Mouse (Mus musculus) liver, embryonic 14.5 days (tissue): Measurements from ENCODE around the gene Stmn1. TPM values are rescaled to one million over a fixed set of nuclear protein-coding genes. Genes with fewer than 3 reads are reported as not detected.
"Not testable (repeated sequence)": the region's sequence is repeated elsewhere in the genome, so short reads cannot be mapped to it uniquely, and the experiment has no call there.

Experiments used
- ATAC-seq: fragments of 200-750 bp; cut with Nextera tagmentation; 2 replicates; pipeline ENCODE4 v1.8.0; 2017; ENCODE audit warnings: moderate number of reproducible peaks, mild to moderate bottlenecking, moderate library complexity; ENCODE audit not compliant: insufficient read depth
- DNase-seq, 3 experiments: peaks; one replicate each; pipeline ENCODE4 v3.0.0-alpha.2; 2012 to 2013; ENCODE audit warnings: low read depth in 3 of 3, low spot score in 3 of 3
- H3K27ac ChIP-seq: fragments of 300-500 bp; sonication (generic); 2 replicates; pipeline ENCODE4 v1.5.1; 2014; ENCODE audit warnings: moderate library complexity, mild to moderate bottlenecking, control low read depth, inconsistent platforms
- H3K27me3 ChIP-seq: fragments of 300-500 bp; sonication (generic); 2 replicates; pipeline ENCODE4 v1.6.1; 2014; ENCODE audit warnings: mild to moderate bottlenecking, low read length, moderate library complexity; ENCODE audit not compliant: control insufficient read depth, insufficient read depth
- H3K36me3 ChIP-seq: fragments of 300-500 bp; sonication (generic); replicated peaks from 2 replicates; pipeline ENCODE4 v1.6.1; 2014; ENCODE audit warnings: low read depth; ENCODE audit not compliant: control insufficient read depth, insufficient read depth
- H3K4me1 ChIP-seq, 2 experiments: fragments of 200-500 bp in 1 of 2; fragments of 300-500 bp in 1 of 2; sonication (generic) in 1 of 2; replicated peaks; 2 replicates each; pipeline ENCODE4 v1.6.1; 2012 to 2014; ENCODE audit warnings: antibody characterized with exemption in 1 of 2, inconsistent platforms in 1 of 2, low read length in 1 of 2; ENCODE audit not compliant: control insufficient read depth in 2 of 2, insufficient read depth in 2 of 2
- H3K4me2 ChIP-seq: fragments of 300-500 bp; sonication (generic); 2 replicates; pipeline ENCODE4 v1.6.1; 2014; ENCODE audit warnings: low read depth, mild to moderate bottlenecking, control low read depth, moderate library complexity
- H3K4me3 ChIP-seq, 2 experiments: fragments of 200-500 bp in 1 of 2; fragments of 300-500 bp in 1 of 2; sonication (generic) in 1 of 2; 2 replicates each; pipeline ENCODE4 v1.5.1; 2012 to 2014; ENCODE audit warnings: low read depth in 2 of 2, low read length in 2 of 2, mild to moderate bottlenecking in 2 of 2, control low read depth in 1 of 2, inconsistent platforms in 1 of 2, moderate library complexity in 1 of 2; ENCODE audit not compliant: insufficient read depth in 1 of 2
- H3K9ac ChIP-seq: fragments of 300-500 bp; sonication (generic); replicated peaks from 2 replicates; pipeline ENCODE4 v1.6.1; 2014; ENCODE audit warnings: mild to moderate bottlenecking, control low read depth, moderate library complexity
- H3K9me3 ChIP-seq: fragments of 300-500 bp; sonication (generic); 2 replicates; pipeline ENCODE4 v1.6.1; 2016; ENCODE audit warnings: low read length, mixed read lengths; ENCODE audit not compliant: control insufficient read depth
- CTCF ChIP-seq: IDR thresholded peaks from 2 replicates; pipeline ENCODE4 v1.5.1; 2016; ENCODE audit warnings: antibody characterized with exemption, low read depth, control low read depth
- EP300 ChIP-seq: IDR thresholded peaks from 2 replicates; pipeline ENCODE4 v1.6.1; 2016; ENCODE audit warnings: antibody characterized with exemption, low read depth
- WGBS: fragments of 180-500 bp; shearing (Covaris S2); extraction: QIAGEN DNeasy Blood & Tissue Kit; methylation state at CpG from one replicate; pipeline ENCODE4 v1.1.7; 2014; ENCODE audit not compliant: insufficient replicate concordance; 5-methylcytosine and 5-hydroxymethylcytosine counted together
- polyA plus RNA-seq, 2 experiments: library from polyadenylated mRNA; depleted of rRNA in 1 of 2; stranded (reverse) in 1 of 2; unstranded in 1 of 2; fragments of >200 nt; fragmentation: Nextera tagmentation in 1 of 2; extraction: Ambion mirVana in 1 of 2; gene quantifications; 2 replicates each; pipeline versions ENCODE4 v1.2.1 to v1.2.3; 2012 to 2014

The Stmn1 gene
- polyA plus RNA-seq, 2 experiments, result 104 to 404 TPM

DNA sequence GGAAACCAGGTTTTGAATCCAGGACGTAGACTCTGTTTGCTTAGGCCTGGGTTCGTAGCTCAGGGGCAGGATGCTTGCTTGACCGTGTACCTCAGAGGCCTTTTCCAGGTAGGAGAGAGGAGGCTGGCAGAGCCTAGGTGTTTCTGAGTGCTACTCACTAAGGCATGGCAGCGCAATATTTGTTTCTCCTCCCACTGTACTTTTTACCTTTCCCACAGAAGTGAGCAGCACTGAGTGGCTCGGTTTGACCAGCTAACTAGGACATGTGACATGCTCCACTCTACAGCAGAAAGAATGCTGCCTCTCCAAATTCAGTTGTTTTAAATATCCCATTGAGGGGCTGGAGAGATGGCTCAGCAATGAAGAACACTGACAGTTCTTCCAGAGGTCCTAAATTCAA is 20.1 kb downstream of the Stmn1 start:
- H3K4me3 ChIP-seq, result no peak overlapping the region
- no peak overlapping the region for H3K27ac ChIP-seq
- no peak for TF ChIP-seq CTCF
- no peak for TF ChIP-seq EP300
- no peak overlapping the region for H3K4me2 ChIP-seq
- H3K36me3 ChIP-seq, result no peaks in the 10 kb centered on the region
- H3K27me3 ChIP-seq, result no peaks in the 10 kb centered on the region
- H3K9ac ChIP-seq, result no peak overlapping the region
- no peak for DNase-seq
- no peak for ATAC-seq
- 82% methylated on average over 5 of the region's 5 CpGs for WGBS
- H3K4me1 ChIP-seq, result peaks cover 0 to 11% of the 10 kb centered on the region in 2 experiments; a peak in 2 of 4 replicates
- H3K9me3 ChIP-seq, result no peaks in the 10 kb centered on the region; the same call in 1 of the 2 replicates

DNA sequence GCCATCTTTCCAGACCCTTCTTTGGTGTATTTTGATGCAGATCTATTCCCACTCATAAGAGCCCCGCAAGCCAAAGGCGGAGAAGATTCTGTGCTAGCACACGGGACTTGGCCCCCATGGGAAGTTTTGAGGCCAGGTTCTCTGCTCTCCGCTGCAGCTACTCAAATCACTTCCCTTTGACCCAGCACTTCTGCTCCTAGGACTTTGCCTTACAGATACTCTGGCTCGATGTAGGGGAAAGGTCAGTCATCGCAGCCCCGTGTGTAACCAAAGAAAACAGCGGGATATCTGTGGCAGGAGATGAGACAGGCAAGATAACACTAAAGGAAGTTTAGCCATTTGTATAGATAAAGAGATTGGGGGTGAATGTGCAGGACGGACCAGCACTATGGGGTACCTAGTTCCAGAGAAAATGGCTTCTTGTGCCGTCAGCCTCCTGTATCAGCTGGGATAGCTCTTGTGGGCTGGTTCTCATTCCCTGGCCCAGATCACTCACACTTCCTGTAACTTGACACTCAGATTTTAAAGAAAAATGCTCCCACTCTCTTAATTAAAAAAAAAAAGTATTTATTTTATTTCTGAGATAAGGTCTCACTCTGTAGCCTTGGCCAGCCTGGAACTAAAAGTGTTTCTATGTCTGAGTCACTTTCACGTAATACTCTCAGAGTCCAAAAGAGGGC is 22.0 kb downstream of the Stmn1 start:
- TF ChIP-seq CTCF (0 out of 2 replicates have a peak, but pooled peaks have one; percentile 6), EP300 (no peak)
- no peak overlapping the region for H3K27ac ChIP-seq
- no peak for DNase-seq
- no peak overlapping the region for H3K9ac ChIP-seq
- H3K36me3 ChIP-seq, result no peaks in the 10 kb centered on the region
- H3K9me3 ChIP-seq, result no peaks in the 10 kb centered on the region; the same call in 1 of the 2 replicates
- no peak for ATAC-seq
- peaks cover 11 to 21% of the 10 kb centered on the region in 2 experiments for H3K4me1 ChIP-seq
- WGBS, result 47% methylated on average over 11 of the region's 11 CpGs
- H3K4me2 ChIP-seq, result no peak overlapping the region
- no peaks in the 10 kb centered on the region for H3K27me3 ChIP-seq
- H3K4me3 ChIP-seq, result no peak overlapping the region

- Histone ChIP-seq H3K4me1 (peaks cover 19 to 34% of the 10 kb centered on the region in 2 experiments), H3K36me3 (no peaks in the 10 kb centered on the region), H3K4me3 (no peak overlapping the region), H3K27ac (no peak overlapping the region), H3K9me3 (no peaks in the 10 kb centered on the region; the same call in 1 of the 2 replicates), H3K9ac (no peak overlapping the region), H3K27me3 (no peaks in the 10 kb centered on the region; the same call in 1 of the 2 replicates), H3K4me2 (no peak overlapping the region)
- 41% methylated on average over 6 of the region's 6 CpGs for WGBS
- no peak for DNase-seq
- TF ChIP-seq EP300 (no peak), CTCF (no peak)
- no peak for ATAC-seq
Measured at GRCm38 (mm10) chr4:134491716-134492115, 23.6 kb downstream of the Stmn1 start.

- H3K9me3 ChIP-seq, DNase-seq, H3K4me3 ChIP-seq, H3K27me3 ChIP-seq, H3K9ac ChIP-seq, ATAC-seq, H3K27ac ChIP-seq, H3K4me2 ChIP-seq, H3K36me3 ChIP-seq: not testable (repeated sequence)
- WGBS, result 70% methylated on average over 6 of the region's 6 CpGs
- peaks cover 25 to 43% of the 10 kb centered on the region in 2 experiments for H3K4me1 ChIP-seq
Measured at GRCm38 (mm10) chr4:134494161-134494560, 26.0 kb downstream of the Stmn1 start.

- Histone ChIP-seq H3K4me2 (peak overlapping the region; percentile 11; the same call in 1 of the 2 replicates), H3K9me3 (no peaks in the 10 kb centered on the region; the same call in 1 of the 2 replicates), H3K4me3 (no peak overlapping the region), H3K4me1 (peaks cover 25 to 37% of the 10 kb centered on the region in 2 experiments), H3K9ac (no peak overlapping the region), H3K36me3 (no peaks in the 10 kb centered on the region), H3K27me3 (no peaks in the 10 kb centered on the region; the same call in 1 of the 2 replicates), H3K27ac (no peak overlapping the region)
- ATAC-seq (peak; percentile 43), DNase-seq (peak in 1 of 3 experiments; percentile 46)
- TF ChIP-seq EP300 (no peak; the same call in 1 of the 2 replicates), CTCF (no peak)
- WGBS, result 12% methylated on average over 16 of the region's 16 CpGs
Measured at GRCm38 (mm10) chr4:134494780-134495545, 26.8 kb downstream of the Stmn1 start.
